Mouse (Mus musculus): Measurements from ENCODE around the gene Prkcq.

- no peak for TF ChIP-seq POLR2A (IDR thresholded peaks at IDR 0.05; ENCODE audit: extremely low read depth, insufficient read depth, low read length)
- no peak for TF ChIP-seq CTCF (IDR thresholded peaks at IDR 0.05; ENCODE audit: low read depth, low read length)
These were observed 16.4 kb downstream of the Prkcq start for GRCm38 (mm10) chr2:11188279-11188678.
